Mouse (Mus musculus) embryo, embryonic 11 days (tissue): Measurements from ENCODE around the gene Rela.
A peak's percentile ranks its signal among the peaks of the same experiment; 100 is the strongest.

ENCODE experiments used
- DNase-seq: peaks from one replicate; pipeline ENCODE4 v3.0.0-alpha.2; 2015

Gene Rela

DNA sequence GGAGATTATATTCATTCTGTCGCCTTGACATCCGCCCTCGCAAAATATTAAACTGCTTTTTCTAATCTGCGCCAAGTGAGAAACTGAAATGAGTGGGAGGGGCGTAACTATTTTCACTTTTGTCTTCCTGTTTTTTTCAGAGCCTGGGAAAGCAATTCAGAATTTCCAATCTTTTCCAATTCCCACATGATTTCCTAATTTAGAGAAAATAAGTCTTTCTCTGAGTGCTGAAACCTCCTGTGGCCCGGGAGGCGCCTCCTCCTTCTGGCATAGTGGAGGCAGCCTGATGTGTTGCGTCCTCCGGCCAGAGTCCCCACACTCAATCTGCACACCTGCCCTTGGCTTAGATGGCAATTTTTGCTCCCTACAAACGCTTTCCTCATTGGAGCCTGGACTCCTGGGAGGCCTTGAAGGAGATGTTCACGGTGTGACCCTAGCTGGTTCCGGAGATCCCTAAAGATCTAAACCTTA, 677 bp upstream of the Rela start:
- no peak for DNase-seq

DNA sequence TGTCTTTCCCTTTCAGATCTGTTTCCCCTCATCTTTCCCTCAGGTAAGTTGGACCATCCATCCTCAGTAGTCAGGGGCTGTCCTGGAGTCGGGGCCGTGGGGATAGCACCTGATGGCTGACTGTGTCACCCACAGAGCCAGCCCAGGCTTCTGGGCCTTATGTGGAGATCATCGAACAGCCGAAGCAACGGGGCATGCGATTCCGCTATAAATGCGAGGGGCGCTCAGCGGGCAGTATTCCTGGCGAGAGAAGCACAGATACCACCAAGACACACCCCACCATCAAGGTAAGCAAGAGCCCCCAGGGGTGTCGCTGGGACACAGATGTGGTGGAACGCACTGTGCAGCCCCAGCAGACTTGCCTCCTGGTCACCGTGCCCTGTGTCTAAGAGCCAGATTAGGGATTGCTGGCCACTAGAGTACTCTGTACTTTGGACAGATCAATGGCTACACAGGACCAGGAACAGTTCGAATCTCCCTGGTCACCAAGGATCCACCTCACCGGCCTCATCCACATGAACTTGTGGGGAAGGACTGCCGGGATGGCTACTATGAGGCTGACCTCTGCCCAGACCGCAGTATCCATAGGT, 1.2 kb downstream of the Rela start:
- no peak for DNase-seq

DNA sequence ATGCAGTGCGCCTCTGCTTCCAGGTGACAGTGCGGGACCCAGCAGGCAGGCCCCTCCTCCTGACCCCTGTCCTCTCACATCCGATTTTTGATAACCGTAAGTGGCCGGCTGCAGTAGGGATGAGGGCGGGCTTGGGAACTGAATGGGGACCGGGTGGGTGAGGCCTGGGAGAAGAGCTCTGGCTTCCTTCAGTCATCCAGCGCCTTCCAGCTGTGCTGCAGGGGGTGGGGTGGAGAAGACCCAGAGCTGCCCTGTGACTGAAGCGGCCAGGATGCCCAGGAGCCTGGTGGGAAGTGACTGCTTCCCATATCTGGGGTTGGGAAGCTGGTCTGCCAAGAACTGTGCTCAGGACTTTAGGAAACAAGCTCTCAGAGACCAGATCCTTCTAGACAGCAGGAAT, 3.1 kb downstream of the Rela start:
- no peak for DNase-seq

DNA sequence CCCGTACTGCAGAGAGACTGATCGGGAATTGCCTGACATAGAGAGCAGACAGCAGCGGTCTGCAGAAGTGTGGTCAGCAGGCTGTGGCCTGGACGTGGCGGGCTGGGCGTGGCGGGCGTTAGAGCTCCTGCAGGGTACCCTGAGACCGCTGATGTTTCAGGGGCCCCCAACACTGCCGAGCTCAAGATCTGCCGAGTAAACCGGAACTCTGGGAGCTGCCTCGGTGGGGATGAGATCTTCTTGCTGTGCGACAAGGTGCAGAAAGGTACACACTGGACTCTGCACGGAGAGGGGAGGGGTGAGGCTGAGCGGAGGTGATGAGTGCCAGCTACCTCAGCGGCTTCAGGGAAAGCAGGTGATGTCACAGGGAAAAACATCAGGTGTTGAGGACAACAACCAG, 3.7 kb downstream of the Rela start:
- no peak for DNase-seq

DNA sequence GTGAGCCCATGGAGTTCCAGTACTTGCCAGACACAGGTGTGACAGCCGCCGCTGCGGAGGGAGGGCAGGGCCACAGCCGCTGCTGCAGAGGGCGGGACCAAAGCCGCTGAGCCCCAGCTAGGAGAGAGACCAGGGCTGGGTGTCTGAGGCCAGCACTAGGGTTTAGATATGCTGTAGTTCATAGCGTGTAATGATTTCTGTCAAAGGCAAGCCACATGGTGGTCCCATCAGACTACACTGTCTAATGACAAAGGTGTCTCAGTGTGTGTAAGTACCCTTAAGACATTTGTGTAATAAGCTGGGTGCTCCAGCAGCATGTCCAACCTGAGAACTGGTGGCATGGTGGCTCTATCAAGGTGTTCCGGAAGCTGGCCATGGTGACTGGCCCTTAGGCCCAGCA, 4.4 kb downstream of the Rela start:
- no peak for DNase-seq

DNA sequence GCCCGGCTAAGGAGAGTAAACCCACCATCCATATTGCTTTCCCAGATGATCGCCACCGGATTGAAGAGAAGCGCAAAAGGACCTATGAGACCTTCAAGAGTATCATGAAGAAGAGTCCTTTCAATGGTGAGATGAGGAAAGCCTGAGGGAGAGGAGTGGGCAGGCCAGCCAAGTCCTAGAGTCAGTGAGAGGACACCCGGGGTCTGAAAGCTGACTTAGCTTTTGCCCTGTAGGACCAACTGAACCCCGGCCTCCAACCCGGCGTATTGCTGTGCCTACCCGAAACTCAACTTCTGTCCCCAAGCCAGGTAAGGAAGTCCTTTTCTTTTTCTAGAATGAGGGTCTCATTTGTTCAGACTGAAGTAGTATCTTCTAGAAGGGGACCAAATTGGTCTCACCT, 8.0 kb downstream of the Rela start:
- no peak for DNase-seq

DNA sequence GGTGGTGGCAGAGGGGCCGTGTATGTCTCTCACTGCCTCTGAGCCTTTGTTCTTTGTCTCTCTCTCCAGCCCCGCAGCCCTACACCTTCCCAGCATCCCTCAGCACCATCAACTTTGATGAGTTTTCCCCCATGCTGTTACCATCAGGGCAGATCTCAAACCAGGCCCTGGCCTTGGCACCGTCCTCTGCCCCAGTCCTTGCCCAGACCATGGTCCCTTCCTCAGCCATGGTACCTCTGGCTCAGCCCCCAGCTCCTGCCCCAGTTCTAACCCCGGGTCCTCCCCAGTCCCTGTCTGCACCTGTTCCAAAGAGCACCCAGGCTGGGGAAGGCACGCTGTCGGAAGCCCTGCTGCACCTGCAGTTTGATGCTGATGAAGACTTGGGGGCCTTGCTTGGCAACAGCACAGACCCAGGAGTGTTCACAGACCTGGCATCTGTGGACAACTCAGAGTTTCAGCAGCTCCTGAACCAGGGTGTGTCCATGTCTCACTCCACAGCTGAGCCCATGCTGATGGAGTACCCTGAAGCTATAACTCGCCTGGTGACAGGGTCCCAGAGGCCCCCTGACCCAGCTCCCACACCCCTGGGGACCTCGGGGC, 9.5 kb downstream of the Rela start:
- no peak for DNase-seq

DNA sequence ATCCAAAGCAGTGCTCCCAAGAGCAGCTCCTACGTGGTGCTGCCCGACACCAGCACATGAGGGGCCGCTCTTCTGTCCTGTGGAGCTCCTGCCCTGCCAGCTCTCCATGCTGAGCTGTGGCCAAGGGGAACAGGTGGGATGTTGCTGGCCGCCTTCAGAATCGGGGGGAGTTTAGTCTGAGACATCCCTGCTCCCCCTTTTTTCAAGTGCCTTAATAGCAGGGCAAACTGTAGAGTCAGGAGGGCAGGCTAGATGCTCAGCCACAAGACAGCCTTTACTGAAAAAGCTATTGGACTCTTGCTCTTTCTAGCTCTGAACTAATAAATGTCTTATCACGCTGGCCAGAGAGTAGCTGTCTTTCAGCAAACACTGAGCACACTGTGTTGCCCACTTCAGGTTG, 10.5 kb downstream of the Rela start:
- no peak for DNase-seq

DNA sequence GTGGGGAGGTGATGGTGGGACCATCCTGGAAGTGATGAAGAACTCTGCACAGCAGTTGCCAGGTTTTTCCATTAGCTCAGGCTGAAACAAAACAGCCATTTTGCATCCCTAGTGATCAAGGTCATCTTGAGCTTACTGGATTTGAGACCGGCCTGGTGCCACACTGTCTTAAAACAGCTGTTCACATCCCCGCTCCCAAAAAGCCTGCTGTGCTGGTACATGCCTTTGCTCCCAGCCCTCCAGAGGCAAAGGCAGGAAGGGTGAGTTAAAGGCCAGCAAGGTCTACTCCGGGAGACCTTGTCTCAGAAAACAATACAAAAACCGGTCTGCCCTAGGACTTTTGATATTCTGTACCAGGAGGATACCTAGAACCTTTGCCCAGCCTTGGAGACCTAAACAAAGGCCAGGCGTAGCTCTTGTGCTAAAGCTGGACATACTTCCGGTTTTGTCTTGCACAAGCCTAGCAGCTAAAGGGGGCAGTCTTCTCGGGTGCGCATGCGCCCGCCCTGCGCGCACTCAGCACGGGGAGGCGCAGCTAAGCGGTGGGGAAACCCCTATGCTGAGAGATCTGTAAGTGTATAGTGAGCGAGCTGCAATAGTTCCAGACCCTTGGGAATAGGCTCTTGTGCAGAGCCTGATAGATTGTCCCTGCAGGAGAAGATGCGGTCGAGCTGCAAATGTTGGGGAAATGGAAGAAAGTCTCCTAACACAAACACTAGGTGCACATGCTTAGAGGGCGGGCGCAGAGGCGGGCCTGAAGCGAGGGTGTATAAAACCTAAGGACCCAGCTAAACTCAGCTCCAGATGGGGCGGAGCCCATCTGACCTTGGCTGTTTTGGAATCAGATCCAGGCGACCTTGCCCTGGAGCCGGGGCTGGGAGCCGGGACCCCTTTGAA, 11.4 kb downstream of the Rela start:
- peak; percentile 90 for DNase-seq

DNA sequence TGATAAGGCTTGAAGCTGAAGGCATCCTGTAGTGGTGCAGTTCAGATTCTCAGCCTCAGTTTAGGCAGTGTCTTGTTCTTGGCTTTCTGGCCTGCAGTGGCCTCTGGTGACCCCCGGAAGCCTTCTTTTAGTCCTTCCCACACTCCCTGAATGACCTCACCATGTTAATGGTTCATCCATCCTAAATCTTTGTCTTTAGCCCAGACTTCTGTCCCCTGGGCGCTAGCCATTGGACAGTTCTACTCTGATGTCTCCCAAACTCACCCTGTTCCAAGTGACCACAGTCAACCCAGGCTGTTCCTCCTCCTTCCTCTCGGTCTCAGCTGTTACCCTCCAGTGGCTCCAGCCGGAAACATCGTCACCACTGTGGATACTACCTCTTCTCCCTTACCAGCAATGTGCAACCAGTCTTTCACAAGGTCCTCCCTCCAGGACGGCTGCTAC, 12.0 kb downstream of the Rela start:
- DNase-seq = no peak

DNA sequence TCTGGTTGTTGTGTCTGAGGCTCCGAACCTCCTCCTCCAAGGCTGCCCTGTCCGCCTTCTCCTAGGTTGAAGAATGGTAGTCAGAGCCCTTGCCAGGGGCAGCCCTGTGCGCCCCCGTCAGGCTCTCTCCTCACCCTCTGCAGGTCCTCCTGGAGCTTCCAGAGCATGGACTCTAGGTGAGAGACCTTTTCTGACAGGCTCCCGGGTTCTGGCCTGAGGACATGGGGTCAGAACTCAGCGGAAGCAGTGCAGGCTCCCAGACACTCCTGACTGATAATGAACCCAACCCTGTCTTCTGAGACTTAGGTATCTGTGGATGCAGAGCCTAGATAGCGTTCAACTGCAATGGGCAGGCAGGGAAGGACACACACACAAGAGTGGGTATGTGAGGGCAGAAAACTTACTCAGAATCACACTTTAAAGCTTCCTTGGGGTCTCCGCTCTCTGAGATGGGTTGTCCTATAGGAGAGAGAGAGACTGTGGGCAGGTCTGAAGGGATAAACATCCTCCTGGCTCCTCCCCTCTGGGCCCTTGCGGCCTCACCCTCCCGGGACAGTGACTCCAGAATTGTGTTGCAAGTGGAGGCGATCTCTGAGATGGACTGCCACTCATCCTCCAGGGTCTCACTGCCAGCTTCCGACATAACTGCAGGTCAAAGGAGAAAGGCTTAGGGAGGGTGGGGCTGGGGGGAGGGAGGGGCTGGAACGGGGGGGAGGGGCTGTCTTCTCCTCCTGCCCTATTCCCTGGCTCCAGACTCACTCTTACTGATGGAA, 14.4 kb downstream of the Rela start:
- no peak for DNase-seq

DNA sequence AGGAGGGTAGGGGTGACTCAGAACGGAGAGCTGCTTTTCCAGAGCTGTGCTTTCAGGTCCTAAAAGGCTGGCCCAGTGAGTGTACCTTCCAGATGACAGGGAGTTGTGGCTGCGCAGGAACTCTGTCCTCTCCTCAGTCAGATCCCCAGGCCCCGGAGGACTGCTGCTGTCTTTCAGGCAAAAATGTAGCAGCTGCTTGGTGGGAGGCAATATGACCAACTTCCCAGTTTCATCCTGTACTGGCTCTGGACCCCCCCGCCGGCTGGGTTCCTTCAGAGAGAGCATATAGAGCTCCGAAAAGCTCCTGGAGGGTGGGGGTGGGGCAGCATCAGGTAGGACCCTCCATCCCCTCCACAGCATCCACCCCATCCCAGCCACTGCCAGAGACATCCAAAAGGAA, 15.3 kb downstream of the Rela start:
- DNase-seq = no peak

DNA sequence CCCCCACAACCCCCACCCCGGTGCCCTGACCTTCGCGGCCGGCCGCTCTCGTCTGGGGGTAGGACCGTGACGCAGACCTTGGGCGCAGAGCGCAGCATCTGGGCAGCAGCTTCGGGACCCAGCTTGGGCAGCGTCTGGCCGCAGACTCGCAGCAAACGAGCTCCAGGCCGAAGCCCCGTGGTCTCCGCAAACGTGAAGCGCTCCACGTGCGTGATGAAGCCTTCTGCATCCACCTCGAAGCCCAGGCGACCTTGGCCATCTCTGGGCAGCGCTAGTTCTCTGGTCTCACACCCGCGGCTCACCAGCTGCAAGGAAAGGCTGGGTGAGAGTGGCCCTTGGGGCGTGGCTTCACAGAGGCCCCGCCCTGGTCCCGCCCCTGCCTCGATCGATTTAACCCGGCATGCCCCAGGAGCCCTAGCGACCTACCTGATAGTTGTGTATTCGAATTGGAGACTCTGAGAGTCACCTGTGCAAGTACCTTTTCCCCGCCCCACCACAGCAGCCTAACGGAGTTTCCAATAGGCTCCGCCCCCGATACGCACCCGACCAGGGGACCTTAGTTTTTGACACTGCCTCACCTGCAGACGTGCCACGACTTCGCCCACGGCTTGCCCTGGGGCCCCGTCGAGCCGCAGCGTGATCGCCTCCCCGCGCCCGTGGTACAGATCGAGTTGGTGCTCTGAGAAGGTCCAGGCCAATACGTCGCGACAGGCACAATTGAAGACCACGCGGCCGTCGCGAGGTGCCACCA, 16.9 kb downstream of the Rela start:
- DNase-seq = peak; percentile 81

DNA sequence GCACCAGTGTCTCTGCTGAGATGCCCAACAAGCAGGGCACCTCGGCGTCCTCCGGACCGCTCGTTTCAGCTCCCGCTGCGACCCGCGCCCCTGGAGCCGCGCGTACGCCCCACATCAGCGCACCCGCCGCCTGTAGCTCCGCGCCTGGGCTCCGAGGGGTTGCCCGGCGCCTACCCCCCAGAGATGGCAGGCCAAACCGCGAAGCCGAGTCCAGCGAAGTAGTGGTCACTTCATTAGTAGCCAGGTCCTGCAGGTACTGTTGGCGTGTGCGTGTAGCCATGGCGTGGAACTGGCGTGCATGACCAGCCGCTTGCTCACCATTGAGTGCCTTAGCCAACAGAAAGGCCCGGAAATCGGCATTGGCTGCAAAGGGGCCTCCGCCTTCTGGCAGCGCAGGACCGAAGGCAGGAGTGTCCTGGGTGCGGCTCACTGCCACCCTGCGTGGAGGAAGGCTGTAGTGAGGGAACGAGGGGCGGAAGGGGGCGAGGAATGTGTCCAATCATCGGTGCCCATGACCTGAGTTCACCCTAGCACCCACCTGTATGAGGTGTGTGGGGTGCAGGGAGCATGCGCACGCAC, 17.5 kb downstream of the Rela start:
- peak; percentile 34 for DNase-seq

DNA sequence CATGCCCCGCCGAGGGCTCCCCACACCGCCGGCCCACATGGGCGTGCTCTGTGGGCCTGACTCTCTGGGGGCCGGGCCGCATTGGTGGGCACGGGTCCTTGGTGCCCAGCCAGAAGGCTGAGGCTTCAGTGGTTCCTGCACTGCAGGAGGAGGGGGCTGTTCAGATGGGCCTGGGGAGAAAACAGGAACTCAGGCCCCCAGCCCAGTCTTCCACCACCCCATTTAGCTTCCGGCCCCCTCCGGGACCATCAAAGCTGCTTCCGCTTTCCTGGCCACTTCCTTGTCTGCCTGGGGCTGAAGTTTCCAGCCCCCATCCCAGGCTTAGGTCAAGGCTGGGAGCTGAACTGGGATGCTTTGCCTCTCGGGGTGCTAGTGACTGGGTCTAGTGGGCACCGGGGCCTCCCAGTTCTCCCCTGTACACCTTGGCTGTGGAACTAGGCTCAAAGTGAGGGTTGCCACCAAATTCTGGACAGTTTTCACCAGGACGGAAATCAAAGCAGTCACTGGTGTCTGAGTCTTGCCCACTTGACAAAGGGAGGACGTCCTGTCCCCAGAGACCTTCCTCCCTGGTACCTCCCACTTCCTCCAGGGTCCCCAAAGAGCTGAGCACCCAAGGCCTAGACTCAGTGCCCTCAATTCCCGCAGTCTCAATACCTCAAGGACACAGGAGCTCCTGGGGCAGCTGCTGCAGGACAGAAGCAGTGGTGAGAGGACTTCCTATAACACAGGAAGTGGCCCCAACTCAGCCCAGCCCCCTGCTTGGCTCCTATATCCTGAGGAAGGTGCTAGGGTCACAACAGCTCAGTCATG, 23.9 kb downstream of the Rela start:
- DNase-seq = no peak

DNA sequence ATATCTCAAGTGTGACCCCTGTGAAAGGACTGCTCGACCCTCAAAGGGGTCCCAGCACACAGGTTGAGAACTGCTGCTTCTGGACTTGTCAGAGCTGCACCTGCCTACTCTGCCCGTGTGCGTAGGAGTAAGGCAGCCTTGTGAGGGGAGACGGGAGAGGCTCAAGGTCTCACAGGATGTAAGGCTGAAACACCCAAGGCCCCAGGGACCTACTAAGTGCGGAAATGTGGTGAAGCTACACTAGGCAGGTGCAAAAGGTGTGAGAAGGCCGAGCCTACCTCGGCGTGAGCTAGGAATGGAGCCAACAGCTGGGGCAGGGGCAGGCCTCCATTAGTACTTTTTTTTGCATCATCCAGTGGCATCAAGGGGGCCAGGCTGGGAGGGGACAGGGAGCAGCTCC, 25.0 kb downstream of the Rela start:
- no peak for DNase-seq

DNA sequence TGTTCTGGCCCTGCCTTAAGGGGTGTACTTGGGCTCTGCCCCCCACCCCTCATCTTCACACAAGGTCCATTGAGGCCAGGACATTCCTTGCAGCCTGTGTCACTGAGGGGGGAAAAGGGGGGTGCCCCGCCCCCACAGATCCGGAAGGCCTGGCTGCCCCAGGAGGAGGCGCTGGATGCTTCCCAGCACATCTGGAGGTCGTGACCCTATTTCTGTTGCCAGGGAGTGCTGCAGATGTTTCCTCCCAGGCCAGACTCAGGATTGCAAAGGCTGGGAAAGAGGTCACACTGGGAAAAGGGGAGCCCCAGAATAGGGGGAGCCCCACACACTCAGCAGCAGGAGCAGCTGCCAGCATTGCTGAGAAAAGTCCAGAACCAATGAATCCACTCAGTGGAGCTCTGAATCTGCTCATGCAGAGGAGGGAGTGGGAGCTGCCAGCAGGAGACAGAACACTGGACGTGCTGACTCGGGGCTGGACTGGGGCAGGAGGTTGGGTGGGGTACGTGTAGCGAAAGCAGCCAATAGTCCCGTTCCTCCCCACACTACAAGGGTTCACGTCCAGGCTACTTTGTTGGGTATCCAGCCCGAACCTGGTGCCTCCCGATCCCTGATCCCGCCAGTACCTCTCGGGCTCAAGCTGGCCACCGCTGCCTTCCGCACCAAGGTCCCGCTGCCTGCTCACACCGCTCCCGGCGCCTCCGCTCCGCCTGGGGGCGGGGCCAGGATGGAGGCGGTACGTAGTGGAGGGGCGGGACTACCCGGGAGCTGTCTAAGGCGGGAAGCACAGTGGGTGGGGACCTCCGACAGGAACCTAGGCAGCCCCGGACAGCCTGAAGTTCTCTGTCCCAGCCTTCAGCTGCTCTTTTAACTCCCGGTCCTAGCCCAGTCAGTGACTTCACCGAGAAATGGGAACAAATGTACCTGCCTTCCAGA, 26.0 kb downstream of the Rela start, which contains the start of gene Sipa1:
Gene Sipa1 (minus strand): TSS at position 727 of the 933 bp plus-strand sequence.
- DNase-seq = peak; percentile 94

DNA sequence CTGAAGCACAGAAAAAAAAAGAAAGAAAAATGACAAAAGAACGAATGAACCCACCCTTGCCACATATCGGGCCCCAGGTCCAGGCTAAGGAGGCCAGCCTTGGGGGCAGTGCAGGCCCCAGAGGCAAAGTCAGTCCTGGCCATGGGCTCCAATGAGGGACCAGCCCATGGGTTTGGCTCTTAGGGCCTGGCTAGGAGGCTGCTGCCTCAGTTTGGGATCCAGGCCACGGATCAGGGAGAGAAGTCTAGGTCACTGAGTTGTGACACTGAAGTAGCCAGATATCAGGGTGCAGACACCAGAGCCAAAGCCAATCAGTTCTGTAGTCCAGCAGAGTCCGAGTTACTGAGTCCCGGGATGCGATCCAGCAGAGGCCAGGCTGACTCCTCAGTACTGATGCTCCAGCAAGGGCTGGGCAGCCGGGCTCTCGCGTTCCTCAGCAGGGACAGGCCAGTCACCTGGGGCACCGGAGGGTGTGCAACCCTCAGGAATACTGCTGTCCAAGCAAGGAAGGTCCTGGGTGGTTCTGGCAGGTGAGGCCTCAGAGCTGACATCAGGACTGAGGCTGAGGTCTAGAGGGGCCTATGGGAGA, 27.5 kb downstream of the Rela start:
- no peak for DNase-seq

DNA sequence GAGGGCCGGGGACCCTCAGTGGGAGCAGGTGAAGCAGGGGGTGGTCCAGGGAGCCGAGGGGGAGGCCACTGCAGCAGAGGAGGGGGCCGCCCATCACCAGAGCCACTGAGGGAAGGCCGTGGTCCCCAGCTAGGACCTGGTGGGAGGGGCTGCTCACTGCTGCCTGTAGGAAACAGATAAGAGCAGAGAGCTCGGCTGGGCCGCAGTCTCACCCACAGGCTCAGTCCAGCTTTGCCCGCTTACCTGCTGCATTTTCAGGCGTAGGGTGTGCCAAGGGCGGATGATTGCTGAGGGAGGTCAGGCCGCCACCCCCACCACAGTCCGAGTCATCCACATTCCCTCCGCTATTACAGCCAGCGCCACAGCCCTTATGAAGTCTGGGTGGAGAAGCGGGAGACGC, 28.2 kb downstream of the Rela start:
- no peak for DNase-seq

DNA sequence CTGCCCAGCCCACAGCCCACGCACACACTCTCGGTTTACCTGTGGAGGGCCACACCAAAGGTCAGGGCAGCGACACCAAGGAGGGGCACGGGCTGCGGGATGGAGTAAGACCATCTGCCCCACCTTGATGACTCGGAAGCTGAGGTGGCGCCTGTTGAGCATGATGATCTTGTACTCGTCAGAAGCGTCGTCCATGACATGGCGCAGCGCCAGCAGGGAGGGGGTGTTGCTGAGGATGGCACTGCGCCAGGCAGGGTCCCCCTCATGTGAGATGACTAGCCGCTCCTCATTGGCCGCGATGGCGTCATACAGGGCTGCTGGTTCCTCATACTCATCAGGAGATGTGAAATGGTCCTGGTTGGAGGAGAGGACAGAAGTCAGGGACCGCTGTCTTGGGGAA, 29.1 kb downstream of the Rela start:
- DNase-seq = no peak
